Mouse (Mus musculus): ENCODE data around the gene Ankrd13b. TPM values are rescaled to one million over a fixed set of nuclear protein-coding genes. Genes with fewer than 3 reads are reported as not detected.

Ankrd13b gene
- polyA plus RNA-seq, 1 experiment: 4.6 TPM

- no peak for TF ChIP-seq GATA1 (IDR thresholded peaks at IDR 0.05; ENCODE audit: low read length)
Measured at GRCm38 (mm10) chr11:77514281-77514831, 24.9 kb upstream of the Ankrd13b start.

- no peak for TF ChIP-seq GATA1 (IDR thresholded peaks at IDR 0.05; ENCODE audit: low read length)
Measured at GRCm38 (mm10) chr11:77513811-77514170, 24.3 kb upstream of the Ankrd13b start.

- no peak for TF ChIP-seq GATA1 (IDR thresholded peaks at IDR 0.05; ENCODE audit: low read length)
Measured at GRCm38 (mm10) chr11:77512891-77513810, 23.7 kb upstream of the Ankrd13b start.

- no peak for TF ChIP-seq GATA1 (IDR thresholded peaks at IDR 0.05; ENCODE audit: low read length)
Measured at GRCm38 (mm10) chr11:77511336-77511735, 21.9 kb upstream of the Ankrd13b start.

- TF ChIP-seq GATA1 (IDR thresholded peaks at IDR 0.05; ENCODE audit: low read length): no peak
Measured at GRCm38 (mm10) chr11:77508068-77509021, 18.9 kb upstream of the Ankrd13b start.

- no peak for TF ChIP-seq GATA1 (IDR thresholded peaks at IDR 0.05; ENCODE audit: low read length)
Measured at GRCm38 (mm10) chr11:77507426-77507825, 17.9 kb upstream of the Ankrd13b start.

GRCm38 (mm10) chr11:77506941-77507340 is 17.5 kb upstream of the Ankrd13b start:
- TF ChIP-seq GATA1 (IDR thresholded peaks at IDR 0.05; ENCODE audit: low read length): no peak

- no peak for TF ChIP-seq GATA1 (IDR thresholded peaks at IDR 0.05; ENCODE audit: low read length)
Measured at GRCm38 (mm10) chr11:77506273-77506672, 16.8 kb upstream of the Ankrd13b start.

GRCm38 (mm10) chr11:77505291-77505980 is 16.0 kb upstream of the Ankrd13b start:
- TF ChIP-seq GATA1 (IDR thresholded peaks at IDR 0.05; ENCODE audit: low read length): no peak

GRCm38 (mm10) chr11:77504377-77504776 is 14.9 kb upstream of the Ankrd13b start:
- TF ChIP-seq GATA1 (IDR thresholded peaks at IDR 0.05; ENCODE audit: low read length): no peak

GRCm38 (mm10) chr11:77503511-77503910 is 14.0 kb upstream of the Ankrd13b start:
- TF ChIP-seq GATA1 (IDR thresholded peaks at IDR 0.05; ENCODE audit: low read length): no peak

- TF ChIP-seq GATA1 (IDR thresholded peaks at IDR 0.05; ENCODE audit: low read length): no peak
Measured at GRCm38 (mm10) chr11:77502481-77502880, 13.0 kb upstream of the Ankrd13b start.

GRCm38 (mm10) chr11:77501971-77502370 is 12.5 kb upstream of the Ankrd13b start:
- TF ChIP-seq GATA1 (IDR thresholded peaks at IDR 0.05; ENCODE audit: low read length): no peak

GRCm38 (mm10) chr11:77501392-77501791 is 11.9 kb upstream of the Ankrd13b start:
- TF ChIP-seq GATA1 (IDR thresholded peaks at IDR 0.05; ENCODE audit: low read length): no peak

All from G1E-ER4 (cell line).